Mouse (Mus musculus): ENCODE results near the gene Smad6. TPM values are rescaled to one million over a fixed set of nuclear protein-coding genes. Genes with fewer than 3 reads are reported as not detected.

Smad6 gene
- total and polyA plus RNA-seq, 2 experiments, result 4.1 to 12.6 TPM

DNA sequence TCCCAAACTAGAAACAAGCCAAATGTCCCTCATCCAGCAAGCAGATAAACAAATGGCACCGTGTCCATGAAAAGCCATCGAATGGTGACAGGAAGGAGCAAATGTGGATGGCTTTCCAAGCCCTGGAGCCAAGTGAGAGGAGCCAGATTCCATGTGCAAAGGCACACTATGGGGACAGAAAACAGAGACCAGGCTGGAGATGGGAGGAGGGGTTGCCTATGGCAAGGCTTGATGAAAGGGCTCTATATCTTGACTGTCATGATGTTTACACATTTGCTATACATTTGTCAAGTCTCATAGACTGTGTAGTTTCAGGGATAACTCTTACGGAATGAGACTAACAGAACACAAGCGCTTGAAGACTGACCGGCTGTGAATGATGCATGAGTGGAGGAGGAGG is 106.9 kb downstream of the Smad6 start:
- TF ChIP-seq CTCF (IDR thresholded peaks at IDR 0.05; ENCODE audit: low read depth, low read length) (no peak), POLR2A (IDR thresholded peaks at IDR 0.05; ENCODE audit: extremely low read depth, insufficient read depth, low read length) (no peak)
- DNase-seq (ENCODE audit: extremely low read depth, low read depth, low spot score), result no peak
- Histone ChIP-seq H3K4me1 (ENCODE audit: control insufficient read depth, insufficient read depth, low read length) (no peaks in the 10 kb centered on the region), H3K79me2 (ENCODE audit: control insufficient read depth, insufficient read depth, low read length) (no peaks in the 10 kb centered on the region), H3K27ac (replicated peaks; ENCODE audit: insufficient read depth, low read depth, low read length) (no peak overlapping the region), H3K4me3 (ENCODE audit: insufficient read depth, low read depth, low read length) (no peak overlapping the region), H3K36me3 (ENCODE audit: control insufficient read depth, insufficient read depth, low read length) (no peaks in the 10 kb centered on the region), H3K27me3 (ENCODE audit: control insufficient read depth, insufficient read depth, low read length) (no peaks in the 10 kb centered on the region), H3K9ac (ENCODE audit: low read depth, low read length) (no peak overlapping the region)
- WGBS, result 85% methylated on average over 5 of the region's 5 CpGs

- Histone ChIP-seq H3K4me3 (ENCODE audit: insufficient read depth, low read depth, low read length) (no peak overlapping the region), H3K27ac (replicated peaks; ENCODE audit: insufficient read depth, low read depth, low read length) (no peak overlapping the region), H3K27me3 (ENCODE audit: control insufficient read depth, insufficient read depth, low read length) (no peaks in the 10 kb centered on the region), H3K9ac (ENCODE audit: low read depth, low read length) (no peak overlapping the region), H3K4me1 (ENCODE audit: control insufficient read depth, insufficient read depth, low read length) (no peaks in the 10 kb centered on the region), H3K79me2 (ENCODE audit: control insufficient read depth, insufficient read depth, low read length) (no peaks in the 10 kb centered on the region), H3K36me3 (ENCODE audit: control insufficient read depth, insufficient read depth, low read length) (no peaks in the 10 kb centered on the region)
- WGBS, result 53% methylated on average over 9 of the region's 9 CpGs
- peak; percentile 12 for DNase-seq (ENCODE audit: extremely low read depth, low read depth, low spot score)
- TF ChIP-seq CTCF (IDR thresholded peaks at IDR 0.05; ENCODE audit: low read depth, low read length), result no peak
- TF ChIP-seq POLR2A (IDR thresholded peaks at IDR 0.05; ENCODE audit: extremely low read depth, insufficient read depth, low read length), result no peak
Measured at GRCm38 (mm10) chr9:63912051-63912450, 109.8 kb downstream of the Smad6 start.

DNA sequence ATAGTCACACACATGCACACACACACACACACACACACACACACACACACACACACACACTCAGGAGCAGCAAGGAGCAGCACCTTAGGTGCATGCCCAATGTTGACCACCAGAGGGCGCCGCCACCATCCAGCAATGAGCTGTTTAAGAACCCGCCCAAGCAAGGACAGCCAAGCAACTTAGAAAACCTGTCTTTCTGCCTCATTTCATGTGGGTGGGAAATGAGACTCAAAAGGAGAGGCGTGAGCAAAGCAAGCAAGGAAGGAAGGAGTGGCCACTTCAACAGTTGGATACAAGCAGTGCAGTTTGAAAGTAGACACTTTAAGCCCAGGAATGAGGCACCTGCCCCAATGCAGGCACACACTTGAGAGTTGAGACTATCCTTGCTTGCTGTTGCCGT is 112.2 kb downstream of the Smad6 start:
- H3K27ac ChIP-seq (replicated peaks; ENCODE audit: insufficient read depth, low read depth, low read length), result no peak overlapping the region
- no peaks in the 10 kb centered on the region for H3K36me3 ChIP-seq (ENCODE audit: control insufficient read depth, insufficient read depth, low read length)
- TF ChIP-seq CTCF (IDR thresholded peaks at IDR 0.05; ENCODE audit: low read depth, low read length) (peak; percentile 90), POLR2A (IDR thresholded peaks at IDR 0.05; ENCODE audit: extremely low read depth, insufficient read depth, low read length) (no peak)
- peak; percentile 51 for DNase-seq (ENCODE audit: extremely low read depth, low read depth, low spot score)
- H3K4me3 ChIP-seq (ENCODE audit: insufficient read depth, low read depth, low read length), result no peak overlapping the region
- 22% methylated on average over 5 of the region's 5 CpGs for WGBS
- no peaks in the 10 kb centered on the region for H3K4me1 ChIP-seq (ENCODE audit: control insufficient read depth, insufficient read depth, low read length)
- H3K27me3 ChIP-seq (ENCODE audit: control insufficient read depth, insufficient read depth, low read length), result no peaks in the 10 kb centered on the region
- H3K79me2 ChIP-seq (ENCODE audit: control insufficient read depth, insufficient read depth, low read length), result no peaks in the 10 kb centered on the region
- H3K9ac ChIP-seq (ENCODE audit: low read depth, low read length), result no peak overlapping the region

DNA sequence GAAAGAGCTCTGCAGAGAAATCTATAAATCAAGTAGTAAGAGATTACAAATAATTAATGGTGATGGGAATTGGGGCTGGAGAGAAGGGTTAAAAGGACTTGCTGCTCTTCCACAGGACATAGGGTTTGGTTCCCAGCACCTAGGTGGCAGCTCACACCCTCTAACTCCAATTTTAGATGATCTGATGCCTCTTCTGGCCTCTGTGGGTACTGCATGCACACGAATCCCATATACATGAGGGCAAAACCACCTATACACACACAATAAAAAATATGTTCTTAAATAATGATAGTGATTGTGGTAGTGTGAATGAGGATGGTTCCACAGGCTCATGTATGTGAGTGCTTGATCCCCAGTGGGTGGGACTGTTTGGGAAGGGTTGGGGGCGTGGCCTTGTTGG is 117.3 kb downstream of the Smad6 start:
- H3K9ac ChIP-seq (ENCODE audit: low read depth, low read length), result no peak overlapping the region
- H3K4me1 ChIP-seq (ENCODE audit: control insufficient read depth, insufficient read depth, low read length), result no peaks in the 10 kb centered on the region
- WGBS, result 86% methylated on average over 2 of the region's 2 CpGs
- H3K27me3 ChIP-seq (ENCODE audit: control insufficient read depth, insufficient read depth, low read length), result no peaks in the 10 kb centered on the region
- H3K27ac ChIP-seq (replicated peaks; ENCODE audit: insufficient read depth, low read depth, low read length), result no peak overlapping the region
- DNase-seq (ENCODE audit: extremely low read depth, low read depth, low spot score), result no peak
- no peaks in the 10 kb centered on the region for H3K36me3 ChIP-seq (ENCODE audit: control insufficient read depth, insufficient read depth, low read length)
- H3K4me3 ChIP-seq (ENCODE audit: insufficient read depth, low read depth, low read length), result no peak overlapping the region
- TF ChIP-seq CTCF (IDR thresholded peaks at IDR 0.05; ENCODE audit: low read depth, low read length) (no peak), POLR2A (IDR thresholded peaks at IDR 0.05; ENCODE audit: extremely low read depth, insufficient read depth, low read length) (no peak)
- H3K79me2 ChIP-seq (ENCODE audit: control insufficient read depth, insufficient read depth, low read length), result no peaks in the 10 kb centered on the region

Other genes starting within 250 kb of the Smad6 start
- gene Lctl, start 95.1 kb upstream of the Smad6 start, total RNA-seq (2014; rRNA removed), result not detected in 2 replicates
- gene Lctl, start 95.1 kb upstream of the Smad6 start, polyA plus RNA-seq (2012; rRNA removed), result not detected in 2 replicates
- gene Zwilch, start 151.0 kb upstream of the Smad6 start, total RNA-seq (2014; rRNA removed), result 0.94 and 1.6 TPM in 2 replicates
- 0.12 and 0.25 TPM in 2 replicates for gene Zwilch, start 151.0 kb upstream of the Smad6 start, polyA plus RNA-seq (2012; rRNA removed)
- gene Rpl4, start 151.3 kb upstream of the Smad6 start, total RNA-seq (2014; rRNA removed), result 401 and 408 TPM in 2 replicates
- 250 and 270 TPM in 2 replicates for gene Rpl4, start 151.3 kb upstream of the Smad6 start, polyA plus RNA-seq (2012; rRNA removed)
- 11.2 and 13.9 TPM in 2 replicates for gene Snapc5, start 157.2 kb upstream of the Smad6 start, total RNA-seq (2014; rRNA removed)
- gene Snapc5, start 157.2 kb upstream of the Smad6 start, polyA plus RNA-seq (2012; rRNA removed), result 5.6 and 7.3 TPM in 2 replicates
- gene Uchl4, start 213.1 kb upstream of the Smad6 start, total RNA-seq (2014; rRNA removed), result 0.09 TPM in 1 of 2 replicates, not detected in the other
- not detected in 2 replicates for gene Uchl4, start 213.1 kb upstream of the Smad6 start, polyA plus RNA-seq (2012; rRNA removed)
- gene Map2k1, start 231.6 kb upstream of the Smad6 start, total RNA-seq (2014; rRNA removed), result 34.7 and 40.3 TPM in 2 replicates
- 26.4 and 26.8 TPM in 2 replicates for gene Map2k1, start 231.6 kb upstream of the Smad6 start, polyA plus RNA-seq (2012; rRNA removed)